Mouse (Mus musculus): ENCODE results near the gene Olfr1251. TPM values are rescaled to one million over a fixed set of nuclear protein-coding genes. Genes with fewer than 3 reads are reported as not detected.
"Not testable (repeated sequence)": the region's sequence is repeated elsewhere in the genome, so short reads cannot be mapped to it uniquely, and the experiment has no call there.

Olfr1251 gene
- polyA plus RNA-seq (2014; fragmentation: Nextera tagmentation; extraction: Ambion mirVana): not detected in 2 replicates

DNA sequence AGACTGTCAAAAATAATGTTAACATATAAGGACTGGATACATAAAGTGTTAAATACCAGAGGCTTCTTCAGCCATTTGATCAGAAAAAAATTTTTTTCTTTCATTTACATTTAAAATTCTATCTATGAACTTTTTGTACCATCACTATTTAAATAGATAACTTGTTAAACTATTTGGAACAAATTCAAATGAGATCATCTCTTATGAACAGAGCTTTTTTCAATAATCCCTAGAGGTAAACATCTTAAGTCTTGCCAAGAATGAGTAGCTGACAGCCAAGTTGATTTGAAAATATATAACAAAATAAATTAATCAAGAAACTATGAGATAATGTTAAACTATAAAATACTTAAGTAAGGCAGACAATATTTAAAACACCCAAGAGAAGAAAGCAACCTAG is at the start of gene Olfr1251:
Gene Olfr1251 (minus strand): TSS at position 101 of the 400 bp plus-strand sequence.
- H3K4me3 ChIP-seq (ENCODE audit: low read depth, low read length): no peak within 1 kb of the TSS
- no peaks in the 10 kb centered on the region for H3K36me3 ChIP-seq (ENCODE audit: control insufficient read depth, insufficient read depth, low read length)
- no peak within 1 kb of the TSS for H3K27ac ChIP-seq (replicated peaks; ENCODE audit: low read depth, low read length)
- DNase-seq (ENCODE audit: low spot score) (no peak), ATAC-seq (ENCODE audit: insufficient number of reproducible peaks, low FRiP score, low TSS enrichment, low read depth) (no peak)
- no peaks in the 10 kb centered on the region for H3K4me1 ChIP-seq (ENCODE audit: control insufficient read depth, insufficient read depth, low read length)
- no peak within 1 kb of the TSS for H3K9ac ChIP-seq (ENCODE audit: low read length)
- H3K9me3 ChIP-seq (ENCODE audit: control insufficient read depth, low read length): no peaks in the 10 kb centered on the region
- no peak within 1 kb of the TSS for H3K4me2 ChIP-seq (ENCODE audit: low read depth, severe bottlenecking)
- H3K27me3 ChIP-seq (ENCODE audit: control insufficient read depth, insufficient read depth, low read length): no peaks in the 10 kb centered on the region

DNA sequence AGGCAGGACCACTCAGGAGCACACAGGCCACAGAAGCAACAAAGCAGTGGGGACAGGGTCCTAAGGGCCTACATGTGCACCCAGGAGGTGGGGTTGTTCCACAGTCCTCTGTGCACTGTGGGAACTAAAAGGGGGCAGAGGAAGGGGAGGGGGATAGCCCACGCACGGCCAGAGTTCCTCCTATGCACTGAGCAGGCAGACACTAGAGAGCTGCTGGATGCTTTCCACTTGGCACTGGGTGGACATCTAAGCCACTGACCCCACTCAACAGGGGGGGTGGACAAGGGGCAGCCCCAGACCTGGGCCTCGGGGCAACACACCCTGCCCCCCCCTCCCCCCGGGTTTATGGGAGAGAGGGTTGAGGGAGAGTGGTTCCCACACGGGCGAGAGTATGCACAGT is 20.2 kb upstream of the Olfr1251 start:
- no peak for DNase-seq (ENCODE audit: low spot score)
- no peak for ATAC-seq (ENCODE audit: insufficient number of reproducible peaks, low FRiP score, low TSS enrichment, low read depth)
- WGBS: 82% methylated on average over 6 of the region's 6 CpGs

DNA sequence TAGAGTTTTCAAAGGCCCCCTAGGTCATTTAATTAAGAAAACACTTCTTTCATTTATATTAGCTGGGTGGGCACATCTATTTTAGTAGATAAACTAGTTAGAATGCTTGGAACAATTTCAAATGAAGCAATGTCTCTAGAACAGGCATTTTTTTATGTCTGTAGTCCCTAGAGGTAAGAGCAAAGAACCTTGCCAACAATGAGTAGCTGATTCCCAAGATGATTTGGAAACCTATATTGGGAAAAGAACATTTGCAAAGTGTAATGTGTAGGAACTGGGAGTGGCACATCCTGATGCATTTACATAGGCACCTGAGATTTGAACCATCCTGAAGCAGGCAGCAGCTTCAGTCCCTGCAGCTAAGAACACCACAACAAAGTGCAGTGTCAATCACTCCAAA is 10.4 kb downstream of the Olfr1251 start, which contains the start of gene Olfr1250:
Gene Olfr1250 (minus strand): TSS at position 101 of the 400 bp plus-strand sequence.
- Histone ChIP-seq H3K9ac (ENCODE audit: low read length) (no peak within 1 kb of the TSS), H3K27me3 (ENCODE audit: control insufficient read depth, insufficient read depth, low read length) (no peaks in the 10 kb centered on the region), H3K36me3 (ENCODE audit: control insufficient read depth, insufficient read depth, low read length) (no peaks in the 10 kb centered on the region), H3K9me3 (ENCODE audit: control insufficient read depth, low read length) (no peaks in the 10 kb centered on the region), H3K4me3 (ENCODE audit: low read depth, low read length) (no peak within 1 kb of the TSS), H3K4me1 (ENCODE audit: control insufficient read depth, insufficient read depth, low read length) (no peaks in the 10 kb centered on the region), H3K27ac (replicated peaks; ENCODE audit: low read depth, low read length) (no peak within 1 kb of the TSS), H3K4me2 (ENCODE audit: low read depth, severe bottlenecking) (no peak within 1 kb of the TSS)
- ATAC-seq (ENCODE audit: insufficient number of reproducible peaks, low FRiP score, low TSS enrichment, low read depth) (no peak), DNase-seq (ENCODE audit: low spot score) (no peak)

More for the DNA sequence above, 20.2 kb upstream of the Olfr1251 start:
- Histone ChIP-seq H3K27me3 (ENCODE audit: control insufficient read depth, insufficient read depth, low read length) (no peaks in the 10 kb centered on the region), H3K36me3 (ENCODE audit: control insufficient read depth, insufficient read depth, low read length) (no peaks in the 10 kb centered on the region), H3K9ac (ENCODE audit: low read length) (no peak overlapping the region), H3K9me3 (ENCODE audit: control insufficient read depth, low read length) (no peaks in the 10 kb centered on the region), H3K4me3 (ENCODE audit: low read depth, low read length) (no peak overlapping the region), H3K4me2 (ENCODE audit: low read depth, severe bottlenecking) (no peak overlapping the region), H3K27ac (replicated peaks; ENCODE audit: low read depth, low read length) (no peak overlapping the region), H3K4me1 (ENCODE audit: control insufficient read depth, insufficient read depth, low read length) (no peaks in the 10 kb centered on the region)

DNA sequence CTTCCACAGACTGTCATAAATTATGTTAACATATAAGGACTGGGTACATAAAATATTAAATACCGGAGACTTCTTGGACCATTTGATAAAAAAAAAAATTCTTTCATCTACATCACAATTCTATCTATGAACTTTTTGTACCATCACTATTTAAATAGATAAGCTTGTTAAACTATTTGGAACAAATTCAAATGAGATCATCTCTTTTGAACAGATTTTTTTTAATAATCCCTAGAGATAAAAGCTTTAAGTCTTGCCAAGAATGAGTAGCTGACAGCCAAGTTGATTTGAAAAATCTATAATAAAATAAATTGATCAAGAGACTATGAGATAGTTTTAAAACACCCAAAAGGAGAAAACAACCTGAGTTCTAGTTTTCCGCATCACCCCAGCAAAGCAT is 36.9 kb downstream of the Olfr1251 start, which contains the start of gene Olfr1249:
Gene Olfr1249 (minus strand): TSS at position 101 of the 400 bp plus-strand sequence.
- Histone ChIP-seq H3K4me3 (ENCODE audit: low read depth, low read length) (no peak within 1 kb of the TSS), H3K36me3 (ENCODE audit: control insufficient read depth, insufficient read depth, low read length) (no peaks in the 10 kb centered on the region), H3K9me3 (ENCODE audit: control insufficient read depth, low read length) (no peaks in the 10 kb centered on the region), H3K4me2 (ENCODE audit: low read depth, severe bottlenecking) (no peak within 1 kb of the TSS), H3K27ac (replicated peaks; ENCODE audit: low read depth, low read length) (no peak within 1 kb of the TSS), H3K27me3 (ENCODE audit: control insufficient read depth, insufficient read depth, low read length) (no peaks in the 10 kb centered on the region), H3K4me1 (ENCODE audit: control insufficient read depth, insufficient read depth, low read length) (no peaks in the 10 kb centered on the region), H3K9ac (ENCODE audit: low read length) (no peak within 1 kb of the TSS)
- DNase-seq (ENCODE audit: low spot score) (no peak), ATAC-seq (ENCODE audit: insufficient number of reproducible peaks, low FRiP score, low TSS enrichment, low read depth) (no peak)
- 91% methylated on average over 2 of the region's 2 CpGs for WGBS

DNA sequence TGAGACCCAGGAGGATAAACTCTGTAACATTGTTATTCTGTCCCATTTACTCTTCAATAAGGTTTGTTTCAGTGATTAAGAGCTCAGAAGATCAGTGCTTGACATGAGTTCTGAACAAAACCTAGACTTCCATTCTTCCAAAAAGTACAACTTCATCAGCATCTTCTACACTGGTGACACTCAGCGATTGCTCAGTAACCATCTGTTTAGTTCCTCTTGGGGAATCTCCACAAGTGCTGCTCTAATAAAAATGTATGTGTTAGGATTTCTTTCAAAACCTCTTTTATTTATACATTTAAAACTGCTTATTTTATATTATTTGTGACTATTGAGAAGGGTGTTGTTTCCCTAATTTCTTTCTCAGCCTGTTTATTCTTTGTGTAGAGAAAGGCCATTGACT is 53.6 kb downstream of the Olfr1251 start, which contains the start of gene Olfr1248:
Gene Olfr1248 (minus strand): TSS at position 101 of the 400 bp plus-strand sequence.
- not testable (repeated sequence) for H3K36me3 ChIP-seq (ENCODE audit: control insufficient read depth, insufficient read depth, low read length); H3K27ac ChIP-seq (replicated peaks; ENCODE audit: low read depth, low read length); ATAC-seq (ENCODE audit: insufficient number of reproducible peaks, low FRiP score, low TSS enrichment, low read depth); DNase-seq (ENCODE audit: low spot score); H3K4me3 ChIP-seq (ENCODE audit: low read depth, low read length); H3K4me1 ChIP-seq (ENCODE audit: control insufficient read depth, insufficient read depth, low read length); H3K9me3 ChIP-seq (ENCODE audit: control insufficient read depth, low read length); H3K4me2 ChIP-seq (ENCODE audit: low read depth, severe bottlenecking); H3K9ac ChIP-seq (ENCODE audit: low read length); H3K27me3 ChIP-seq (ENCODE audit: control insufficient read depth, insufficient read depth, low read length)
- WGBS: 98% methylated on average over 1 of the region's 1 CpGs

Other genes starting within 250 kb of the Olfr1251 start
- not detected in 2 replicates for gene Olfr1240, start 228.9 kb downstream of the Olfr1251 start, polyA plus RNA-seq (2014; fragmentation: Nextera tagmentation; extraction: Ambion mirVana)
- gene Olfr1241, start 184.8 kb downstream of the Olfr1251 start, polyA plus RNA-seq (2014; fragmentation: Nextera tagmentation; extraction: Ambion mirVana): not detected in 2 replicates
- gene Olfr1242, start 173.6 kb downstream of the Olfr1251 start, polyA plus RNA-seq (2014; fragmentation: Nextera tagmentation; extraction: Ambion mirVana): not detected in 2 replicates
- not detected in 2 replicates for gene Olfr1243, start 140.4 kb downstream of the Olfr1251 start, polyA plus RNA-seq (2014; fragmentation: Nextera tagmentation; extraction: Ambion mirVana)
- not detected in 2 replicates for gene Olfr1245, start 93.5 kb downstream of the Olfr1251 start, polyA plus RNA-seq (2014; fragmentation: Nextera tagmentation; extraction: Ambion mirVana)
- gene Olfr1246, start 78.8 kb downstream of the Olfr1251 start, polyA plus RNA-seq (2014; fragmentation: Nextera tagmentation; extraction: Ambion mirVana): not detected in 2 replicates
- gene Olfr1247, start 57.8 kb downstream of the Olfr1251 start, polyA plus RNA-seq (2014; fragmentation: Nextera tagmentation; extraction: Ambion mirVana): not detected in 2 replicates
- gene Olfr1248, start 53.7 kb downstream of the Olfr1251 start, polyA plus RNA-seq (2014; fragmentation: Nextera tagmentation; extraction: Ambion mirVana): not detected in 2 replicates
- gene Olfr1249, start 37.0 kb downstream of the Olfr1251 start, polyA plus RNA-seq (2014; fragmentation: Nextera tagmentation; extraction: Ambion mirVana): not detected in 2 replicates
- gene Olfr1250, start 10.5 kb downstream of the Olfr1251 start, polyA plus RNA-seq (2014; fragmentation: Nextera tagmentation; extraction: Ambion mirVana): not detected in 2 replicates
- not detected in 2 replicates for gene Olfr1252, start 53.1 kb upstream of the Olfr1251 start, polyA plus RNA-seq (2014; fragmentation: Nextera tagmentation; extraction: Ambion mirVana)
- gene Olfr1253, start 85.2 kb upstream of the Olfr1251 start, polyA plus RNA-seq (2014; fragmentation: Nextera tagmentation; extraction: Ambion mirVana): not detected in 2 replicates
- gene Olfr1254, start 121.7 kb upstream of the Olfr1251 start, polyA plus RNA-seq (2014; fragmentation: Nextera tagmentation; extraction: Ambion mirVana): not detected in 2 replicates
- not detected in 2 replicates for gene Olfr1255, start 140.1 kb upstream of the Olfr1251 start, polyA plus RNA-seq (2014; fragmentation: Nextera tagmentation; extraction: Ambion mirVana)
- gene Olfr1256, start 169.6 kb upstream of the Olfr1251 start, polyA plus RNA-seq (2014; fragmentation: Nextera tagmentation; extraction: Ambion mirVana): not detected in 2 replicates
- not detected in 2 replicates for gene Olfr48, start 176.3 kb upstream of the Olfr1251 start, polyA plus RNA-seq (2014; fragmentation: Nextera tagmentation; extraction: Ambion mirVana)
- gene Olfr1257, start 206.5 kb upstream of the Olfr1251 start, polyA plus RNA-seq (2014; fragmentation: Nextera tagmentation; extraction: Ambion mirVana): not detected in 2 replicates

All from limb, embryonic 11.5 days (tissue).